Mouse (Mus musculus) olfactory bulb, adult 2 months (tissue): ENCODE data around the gene Rnf32.

Source experiments
- CTCF ChIP-seq: fragments of 200-500 bp; IDR thresholded peaks from 2 replicates; pipeline ENCODE4 v1.5.1; 2012; ENCODE audit warnings: low read depth, mild to moderate bottlenecking, low read length, moderate library complexity; ENCODE audit not compliant: insufficient read depth
- POLR2A ChIP-seq: fragments of 200-500 bp; IDR thresholded peaks from 2 replicates; pipeline ENCODE4 v1.6.1; 2012; ENCODE audit warnings: mild to moderate bottlenecking, low read depth, low read length, moderate library complexity; ENCODE audit not compliant: insufficient read depth

GRCm38 (mm10) chr5:29253876-29254275 is 58.1 kb downstream of the Rnf32 start:
- TF ChIP-seq CTCF (no peak), POLR2A (no peak)
